Mouse (Mus musculus) hindbrain, embryonic 16.5 days (tissue): ENCODE data around the gene Adcyap1r1. TPM values are rescaled to one million over a fixed set of nuclear protein-coding genes. Genes with fewer than 3 reads are reported as not detected.
A peak's percentile ranks its signal among the peaks of the same experiment; 100 is the strongest.

ENCODE experiments used
- ATAC-seq: fragments of 200-750 bp; cut with Nextera tagmentation; 2 replicates; pipeline ENCODE4 v1.8.0; 2017; ENCODE audit warnings: moderate TSS enrichment, moderate library complexity
- H3K27ac ChIP-seq: fragments of 300-500 bp; sonication (generic); 2 replicates; pipeline ENCODE4 v1.5.1; 2014; ENCODE audit warnings: low read depth, mild to moderate bottlenecking, control low read depth, low read length, moderate library complexity
- H3K27me3 ChIP-seq: fragments of 300-500 bp; sonication (generic); replicated peaks from 2 replicates; pipeline ENCODE4 v1.6.1; 2014; ENCODE audit warnings: low read length; ENCODE audit not compliant: control insufficient read depth, insufficient read depth
- H3K36me3 ChIP-seq: fragments of 300-500 bp; sonication (generic); 2 replicates; pipeline ENCODE4 v1.6.1; 2014; ENCODE audit warnings: mild to moderate bottlenecking, low read length, moderate library complexity, mixed read lengths; ENCODE audit not compliant: control insufficient read depth, insufficient read depth
- H3K4me1 ChIP-seq: fragments of 300-500 bp; sonication (generic); 2 replicates; pipeline ENCODE4 v1.6.1; 2014; ENCODE audit warnings: low read depth, low read length; ENCODE audit not compliant: control insufficient read depth, insufficient read depth
- H3K4me2 ChIP-seq: fragments of 300-500 bp; sonication (generic); 2 replicates; pipeline ENCODE4 v1.6.1; 2014; ENCODE audit warnings: mild to moderate bottlenecking, low read length, control low read depth, moderate library complexity
- H3K4me3 ChIP-seq: fragments of 300-500 bp; sonication (generic); 2 replicates; pipeline ENCODE4 v1.5.1; 2014; ENCODE audit warnings: mild to moderate bottlenecking, low read length, control low read depth, moderate library complexity
- H3K9ac ChIP-seq: fragments of 300-500 bp; sonication (generic); 2 replicates; pipeline ENCODE4 v1.6.1; 2014; ENCODE audit warnings: low read depth, mild to moderate bottlenecking, control low read depth, low read length, moderate library complexity
- H3K9me3 ChIP-seq: fragments of 300-500 bp; sonication (generic); 2 replicates; pipeline ENCODE4 v1.6.1; 2014; ENCODE audit warnings: mild to moderate bottlenecking, low read length, moderate library complexity; ENCODE audit not compliant: control insufficient read depth
- whole genome bisulfite sequencing: fragments of 180-500 bp; shearing (Covaris S2); extraction: QIAGEN DNeasy Blood & Tissue Kit; methylation state at CpG from one replicate; pipeline ENCODE4 v1.1.7; 2014; 5-methylcytosine and 5-hydroxymethylcytosine counted together
- polyA plus RNA-seq: library from polyadenylated mRNA; unstranded; fragments of >200 nt; fragmentation: Nextera tagmentation; extraction: Ambion mirVana; gene quantifications from 2 replicates; pipeline ENCODE4 v1.2.1, GENCODE M21; 2015

The Adcyap1r1 gene
- polyA plus RNA-seq, 1 experiment from 2014 or later: 67.1 TPM

DNA sequence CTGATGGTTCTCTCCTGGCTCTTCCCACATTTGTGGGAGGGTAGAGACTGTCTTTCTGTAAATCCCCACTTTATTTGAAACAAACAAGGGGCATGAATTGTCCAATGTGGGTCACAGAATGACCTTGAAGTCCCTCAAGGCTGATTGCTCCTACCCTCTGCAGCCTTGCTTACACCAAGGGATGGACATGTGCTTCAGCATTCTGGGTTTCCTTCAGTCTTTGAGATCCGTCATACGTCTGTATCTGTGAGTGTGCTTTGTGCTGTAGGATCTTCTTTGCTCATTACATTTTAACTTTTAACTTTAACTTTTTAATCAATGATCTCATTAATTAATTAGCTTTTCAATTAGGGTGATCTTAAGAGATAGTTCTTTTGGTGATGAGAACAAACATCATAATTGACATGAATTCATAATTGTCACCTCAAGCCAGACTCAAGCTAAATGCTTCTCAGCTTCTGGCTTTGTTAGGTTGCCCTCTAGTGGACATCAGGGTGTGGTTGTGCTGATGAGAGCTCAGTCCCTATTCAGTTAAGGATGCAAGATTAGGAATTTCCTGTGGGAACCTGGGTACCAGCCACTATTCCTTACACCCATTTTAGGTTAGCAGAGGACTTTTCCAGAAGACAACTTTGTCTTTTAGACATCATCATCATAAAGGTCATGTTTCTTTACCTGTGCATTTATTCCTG is 53.2 kb downstream of the Adcyap1r1 start:
- Histone ChIP-seq H3K9me3 (no peaks in the 10 kb centered on the region), H3K4me1 (no peaks in the 10 kb centered on the region), H3K27me3 (no peaks in the 10 kb centered on the region; the same call in 1 of the 2 replicates), H3K4me3 (no peak overlapping the region), H3K27ac (no peak overlapping the region), H3K36me3 (no peaks in the 10 kb centered on the region), H3K4me2 (no peak overlapping the region), H3K9ac (no peak overlapping the region)
- 98% methylated on average over 2 of the region's 2 CpGs for WGBS
- peak; percentile 61 for ATAC-seq

DNA sequence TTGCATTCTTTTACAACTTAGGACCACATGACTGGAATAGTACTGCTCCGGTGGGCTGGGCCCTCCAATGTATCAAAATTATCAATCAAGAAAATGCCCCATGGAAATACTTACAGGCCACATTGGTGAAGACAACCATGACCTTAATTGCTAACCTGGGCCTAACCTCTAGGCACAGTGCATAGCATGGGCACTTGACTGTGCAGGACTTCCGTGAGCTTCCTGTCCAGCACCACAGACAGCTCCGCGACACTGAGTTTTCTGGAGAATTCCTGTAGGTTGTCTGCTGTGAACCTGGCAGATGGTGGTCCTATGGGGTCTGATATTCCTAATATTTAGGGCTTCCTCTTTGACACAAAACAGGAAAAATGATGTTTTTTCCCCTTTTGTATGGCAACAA is 54.7 kb downstream of the Adcyap1r1 start:
- ATAC-seq: no peak
- Histone ChIP-seq H3K36me3 (no peaks in the 10 kb centered on the region), H3K9ac (no peak overlapping the region), H3K4me2 (no peak overlapping the region), H3K4me1 (no peaks in the 10 kb centered on the region), H3K27ac (no peak overlapping the region), H3K9me3 (no peaks in the 10 kb centered on the region), H3K27me3 (no peaks in the 10 kb centered on the region; the same call in 1 of the 2 replicates), H3K4me3 (no peak overlapping the region)
- 82% methylated on average over 4 of the region's 4 CpGs for WGBS

DNA sequence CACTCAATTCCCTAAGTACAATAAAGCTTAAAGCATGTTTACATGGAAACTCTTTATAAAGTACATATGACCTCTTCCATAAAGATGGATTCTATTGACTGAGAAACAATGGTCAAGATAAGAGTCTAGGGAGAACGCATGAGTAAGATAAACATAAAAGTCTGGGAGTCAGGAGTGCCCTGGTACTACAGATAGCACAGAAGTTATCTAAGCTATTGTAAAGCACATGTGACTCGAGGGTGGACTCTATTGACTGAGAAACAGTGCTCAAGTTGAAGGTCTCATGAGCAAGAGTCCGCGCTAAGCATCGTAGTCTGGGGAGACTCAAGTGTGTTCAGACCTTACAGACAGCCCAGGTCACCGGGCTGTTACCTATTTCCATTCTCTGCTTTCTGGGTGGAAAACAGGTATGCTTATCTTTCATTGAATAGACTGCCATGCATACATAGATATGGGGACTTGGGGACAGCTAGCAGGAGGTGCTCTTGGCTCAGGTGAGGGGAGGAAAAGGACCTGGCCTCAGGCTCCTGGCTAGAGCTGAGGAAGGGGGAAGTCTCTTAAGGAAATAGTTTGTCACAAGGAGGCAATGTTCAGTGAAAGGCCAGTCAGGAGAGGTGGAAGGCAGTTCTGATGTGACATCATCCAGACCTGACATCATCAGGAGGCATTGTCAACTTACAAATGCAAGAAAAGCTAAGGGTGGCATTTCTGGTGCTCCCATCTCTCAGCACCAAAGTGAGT is 57.5 kb downstream of the Adcyap1r1 start:
- Histone ChIP-seq H3K9me3 (no peaks in the 10 kb centered on the region), H3K9ac (no peak overlapping the region), H3K36me3 (no peaks in the 10 kb centered on the region), H3K27ac (no peak overlapping the region), H3K4me3 (no peak overlapping the region), H3K4me2 (no peak overlapping the region), H3K4me1 (peaks cover 7% of the 10 kb centered on the region), H3K27me3 (no peaks in the 10 kb centered on the region; the same call in 1 of the 2 replicates)
- no peak for ATAC-seq
- 88% methylated on average over 6 of the region's 6 CpGs for WGBS

DNA sequence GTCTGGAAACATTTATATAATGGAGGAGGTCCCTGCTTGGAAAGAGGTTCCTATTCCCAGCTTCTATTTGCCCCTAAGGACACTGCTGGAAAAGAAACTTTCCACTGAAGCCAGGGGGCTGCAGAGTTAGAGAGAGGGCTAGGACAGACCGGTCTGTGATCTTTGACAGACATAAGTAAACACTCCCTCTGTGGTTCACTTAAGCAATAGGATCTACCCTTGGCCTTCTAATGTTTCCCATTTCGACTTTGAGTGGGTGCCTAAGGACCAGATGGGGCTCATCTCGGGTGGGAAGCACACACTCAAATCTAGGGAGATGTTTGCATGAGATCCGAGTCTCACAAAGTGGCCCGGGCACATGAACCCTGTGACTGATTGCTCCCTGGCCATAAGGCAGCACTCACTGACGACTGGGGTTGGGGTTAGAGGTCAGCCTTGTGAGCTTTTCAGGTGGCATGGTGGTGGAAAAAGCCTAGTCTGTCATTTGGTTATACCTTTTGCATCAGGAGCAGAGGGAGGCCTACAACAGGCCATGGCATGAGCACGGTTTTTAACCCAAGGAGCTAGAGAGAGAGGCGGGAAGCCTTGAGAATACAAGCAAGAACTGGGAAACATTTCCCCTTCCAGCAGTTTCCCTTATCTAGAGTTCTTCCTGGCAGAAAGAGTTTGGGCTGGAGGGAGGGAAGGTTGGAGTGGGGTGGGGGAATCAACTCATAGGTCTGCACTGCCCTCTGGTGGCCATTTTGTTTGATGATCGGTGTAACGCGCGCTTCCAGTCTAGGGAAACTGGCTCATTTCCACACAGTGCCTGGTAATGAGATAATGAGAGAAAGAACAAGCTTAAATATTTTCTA is 59.7 kb downstream of the Adcyap1r1 start:
- H3K4me1 ChIP-seq: peaks cover 7% of the 10 kb centered on the region
- H3K4me3 ChIP-seq: no peak overlapping the region
- no peak overlapping the region for H3K27ac ChIP-seq
- H3K36me3 ChIP-seq: no peaks in the 10 kb centered on the region
- H3K27me3 ChIP-seq: no peaks in the 10 kb centered on the region; the same call in 1 of the 2 replicates
- H3K9ac ChIP-seq: no peak overlapping the region
- 0 out of 2 replicates have a peak, but pooled peaks cover 3% of the 10 kb centered on the region for H3K9me3 ChIP-seq
- 39% methylated on average over 12 of the region's 12 CpGs for WGBS
- no peak overlapping the region; the same call in 1 of the 2 replicates for H3K4me2 ChIP-seq
- ATAC-seq: peak; percentile 94

DNA sequence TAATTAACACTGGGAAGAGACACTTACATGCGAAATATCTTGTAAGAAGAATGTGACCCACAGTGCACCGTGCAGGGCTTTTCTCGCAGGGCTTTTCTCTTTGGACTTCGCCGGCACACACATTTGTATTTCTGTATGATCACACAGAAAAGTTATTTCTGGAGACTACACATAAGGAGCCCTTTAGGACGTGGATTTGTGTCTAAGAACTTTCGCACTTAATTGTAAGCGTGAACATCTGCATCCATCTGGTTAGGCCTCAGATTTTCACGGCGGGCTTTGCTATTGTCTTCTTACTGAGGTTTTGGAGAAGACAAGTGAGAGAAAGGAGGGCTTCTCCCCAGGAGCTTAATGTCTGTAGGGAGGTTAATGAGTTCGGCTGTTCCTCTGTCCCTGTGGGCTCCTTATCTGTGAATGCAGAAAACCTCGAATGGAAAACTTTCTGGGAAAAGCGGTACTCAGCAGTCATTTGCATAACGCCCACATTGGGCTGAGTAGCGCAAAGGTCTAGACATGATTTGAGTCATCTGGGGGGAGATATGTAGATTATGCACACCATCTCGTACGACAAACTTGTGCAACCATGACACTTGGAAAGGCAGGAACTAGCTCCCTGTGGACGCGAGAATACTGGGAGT is 60.4 kb downstream of the Adcyap1r1 start:
- H3K9me3 ChIP-seq: 0 out of 2 replicates have a peak, but pooled peaks cover 3% of the 10 kb centered on the region
- H3K9ac ChIP-seq: no peak overlapping the region
- no peak overlapping the region; the same call in 1 of the 2 replicates for H3K4me2 ChIP-seq
- H3K36me3 ChIP-seq: no peaks in the 10 kb centered on the region
- H3K27ac ChIP-seq: no peak overlapping the region
- ATAC-seq: peak; percentile 4; the same call in 1 of the 2 replicates
- H3K27me3 ChIP-seq: no peaks in the 10 kb centered on the region; the same call in 1 of the 2 replicates
- H3K4me3 ChIP-seq: no peak overlapping the region
- H3K4me1 ChIP-seq: peaks cover 7% of the 10 kb centered on the region
- WGBS: 27% methylated on average over 19 of the region's 19 CpGs

DNA sequence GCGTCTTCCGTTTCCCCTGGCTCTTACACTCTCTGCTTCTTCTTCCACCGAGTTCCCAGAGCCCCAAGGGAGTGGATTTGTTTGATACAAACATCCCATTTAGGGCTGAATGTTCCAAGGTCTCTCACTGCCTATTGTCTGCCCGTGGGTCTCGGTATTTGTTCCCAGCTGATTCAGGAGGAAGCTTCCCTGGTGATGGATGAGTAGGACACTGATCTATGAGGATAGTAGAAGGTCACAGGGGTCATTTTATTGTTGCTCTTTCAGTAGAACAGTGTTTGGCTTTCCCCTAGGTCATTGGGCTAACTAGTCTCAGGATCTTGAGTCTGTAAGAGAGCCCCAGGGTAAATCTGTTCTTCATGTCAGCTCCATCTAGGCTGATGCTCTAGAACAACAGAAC is 61.7 kb downstream of the Adcyap1r1 start:
- H3K4me3 ChIP-seq: no peak overlapping the region
- peaks cover 7% of the 10 kb centered on the region for H3K4me1 ChIP-seq
- no peak overlapping the region for H3K27ac ChIP-seq
- no peak for ATAC-seq
- H3K27me3 ChIP-seq: no peaks in the 10 kb centered on the region; the same call in 1 of the 2 replicates
- no peaks in the 10 kb centered on the region for H3K36me3 ChIP-seq
- no peak overlapping the region for H3K4me2 ChIP-seq
- WGBS: 41% methylated on average over 5 of the region's 5 CpGs
- no peak overlapping the region for H3K9ac ChIP-seq
- 0 out of 2 replicates have a peak, but pooled peaks cover 3% of the 10 kb centered on the region for H3K9me3 ChIP-seq

DNA sequence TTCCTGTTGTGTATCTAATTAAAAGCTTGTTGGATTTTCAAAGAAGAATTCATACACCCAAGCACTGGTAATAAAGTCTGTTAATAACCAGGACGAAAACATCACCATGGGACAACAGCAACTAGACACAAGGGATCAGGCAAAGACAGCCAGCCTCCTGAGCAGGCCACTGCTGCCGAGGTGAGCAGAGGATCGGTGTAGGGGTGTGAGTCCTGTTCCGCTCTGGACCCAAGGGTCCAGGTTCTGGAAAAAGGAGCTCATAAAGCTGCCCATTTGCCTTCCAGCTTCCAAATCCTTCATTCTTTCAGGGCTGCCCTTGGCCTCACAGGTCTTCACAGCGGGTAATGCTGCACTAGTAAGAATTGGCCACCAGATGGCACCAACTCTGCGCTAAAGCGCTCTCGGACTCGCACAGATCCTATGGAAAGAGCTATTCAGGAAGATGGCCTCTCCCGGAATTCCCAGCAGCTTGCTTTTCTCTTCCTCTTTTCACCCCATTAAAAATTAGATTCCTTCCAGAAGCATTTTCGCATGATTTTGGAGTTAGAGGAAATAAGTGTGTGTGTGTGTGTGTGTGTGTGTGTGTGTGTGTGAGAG is 67.9 kb downstream of the Adcyap1r1 start:
- H3K36me3 ChIP-seq: no peaks in the 10 kb centered on the region
- WGBS: 11% methylated on average over 11 of the region's 11 CpGs
- peak; percentile 95 for ATAC-seq

More for the DNA sequence above, 67.9 kb downstream of the Adcyap1r1 start:
- Histone ChIP-seq H3K4me2 (peak overlapping the region; percentile 46), H3K4me3 (no peak overlapping the region; the same call in 1 of the 2 replicates), H3K27me3 (no peaks in the 10 kb centered on the region; the same call in 1 of the 2 replicates), H3K9me3 (0 out of 2 replicates have a peak, but pooled peaks cover 3% of the 10 kb centered on the region), H3K9ac (peak overlapping the region; percentile 42; the same call in 1 of the 2 replicates), H3K27ac (no peak overlapping the region), H3K4me1 (peaks cover 2% of the 10 kb centered on the region; the same call in 1 of the 2 replicates)
